Mouse (Mus musculus) cerebellum, adult 18-20 months (tissue): ENCODE measurements around the gene Vegfb.

Source experiments
- DNase-seq, 2 experiments: peaks; one replicate each; pipeline ENCODE4 v3.0.0; 2021

Vegfb gene

GRCm38 (mm10) chr19:6939106-6940002 lies 48.1 kb downstream of the Vegfb start:
- DNase-seq: no peak

- peak; percentile 69 to 70 for DNase-seq
Measured at GRCm38 (mm10) chr19:6937541-6938465, 49.6 kb downstream of the Vegfb start.

GRCm38 (mm10) chr19:6936299-6936698 lies 51.2 kb downstream of the Vegfb start:
- peak in 1 of 2 experiments; percentile 45 for DNase-seq

GRCm38 (mm10) chr19:6934195-6934977 lies 53.1 kb downstream of the Vegfb start, which contains the start of gene Kcnk4:
Gene Kcnk4, minus strand, starts transcription at chr19:6934515.
- DNase-seq: no peak

- peak; percentile 68 to 72 for DNase-seq
Measured at GRCm38 (mm10) chr19:6933436-6934194, 53.8 kb downstream of the Vegfb start.

GRCm38 (mm10) chr19:6933102-6933435 lies 54.4 kb downstream of the Vegfb start:
- no peak for DNase-seq
